Mouse (Mus musculus) heart, adult 8-10 months (tissue): ENCODE data around the gene Sgms2. TPM values are rescaled to one million over a fixed set of nuclear protein-coding genes. Genes with fewer than 3 reads are reported as not detected.

Experiments
- DNase-seq: peaks from one replicate; pipeline ENCODE4 v3.0.0; 2022; ENCODE audit warnings: low spot score
- total RNA-seq, 4 experiments: library from RNA; stranded (reverse); gene quantifications; 2 replicates each; pipeline ENCODE4 v1.2.4; 2022

The Sgms2 gene
- total RNA-seq, 4 experiments from 2014 or later, result 1.3 to 2.0 (median 1.7) TPM

DNA sequence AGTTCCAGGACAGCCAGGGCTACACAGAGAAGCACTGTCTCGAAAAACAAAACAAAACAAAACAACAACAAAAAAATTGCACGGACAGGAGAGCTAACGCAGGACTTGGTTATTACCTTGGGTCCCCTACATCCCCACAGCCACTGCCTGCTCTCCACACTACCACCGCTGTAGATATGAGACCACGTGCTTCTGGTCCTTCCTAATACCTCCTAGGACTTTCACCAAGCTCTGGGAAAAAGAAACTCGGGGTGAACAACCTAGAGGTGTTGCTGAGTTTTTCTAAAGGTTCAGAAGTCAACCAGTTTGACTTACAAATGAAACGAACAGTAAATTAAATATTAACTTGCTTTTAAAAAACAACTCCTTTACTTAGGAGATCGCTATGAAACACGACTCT lies 2.8 kb downstream of the Sgms2 start:
- no peak for DNase-seq

DNA sequence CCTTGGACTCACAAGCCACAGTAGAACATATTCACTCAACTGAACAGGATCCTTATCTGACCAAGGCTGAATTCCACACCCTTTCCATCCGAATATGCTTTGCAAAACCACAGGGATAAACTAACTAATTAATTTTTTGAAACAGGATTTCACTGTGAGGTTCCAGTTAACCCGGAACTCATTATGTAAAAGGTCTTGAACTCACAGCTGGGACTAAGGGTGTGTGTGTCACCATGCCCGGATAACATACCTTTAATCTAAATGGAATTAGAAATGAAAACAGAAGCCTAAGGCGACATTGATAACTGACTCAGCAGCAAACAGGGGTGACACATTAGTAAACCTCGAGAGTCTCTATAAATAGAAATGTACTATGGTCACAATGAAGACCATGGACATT lies 5.8 kb downstream of the Sgms2 start:
- DNase-seq, result no peak

DNA sequence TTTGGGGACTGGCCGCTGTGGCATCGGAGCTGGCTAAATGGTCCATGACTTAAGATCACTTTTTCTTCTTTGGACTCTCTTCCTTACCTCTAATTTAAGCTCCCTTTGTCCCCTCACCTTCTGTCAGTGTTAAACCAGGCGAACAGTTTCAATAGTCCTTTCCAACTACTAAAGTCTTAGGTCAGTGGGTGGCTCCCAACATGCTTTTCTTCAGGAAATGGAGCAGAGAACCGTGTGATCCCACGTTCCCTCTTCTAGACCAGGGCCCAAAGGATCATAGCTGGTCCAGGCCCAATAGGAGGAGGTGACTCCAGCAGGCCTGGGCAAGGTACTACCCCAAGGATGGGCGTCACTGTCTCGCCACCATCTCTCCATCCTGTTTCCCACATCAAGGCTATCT lies 7.6 kb downstream of the Sgms2 start:
- DNase-seq, result no peak

DNA sequence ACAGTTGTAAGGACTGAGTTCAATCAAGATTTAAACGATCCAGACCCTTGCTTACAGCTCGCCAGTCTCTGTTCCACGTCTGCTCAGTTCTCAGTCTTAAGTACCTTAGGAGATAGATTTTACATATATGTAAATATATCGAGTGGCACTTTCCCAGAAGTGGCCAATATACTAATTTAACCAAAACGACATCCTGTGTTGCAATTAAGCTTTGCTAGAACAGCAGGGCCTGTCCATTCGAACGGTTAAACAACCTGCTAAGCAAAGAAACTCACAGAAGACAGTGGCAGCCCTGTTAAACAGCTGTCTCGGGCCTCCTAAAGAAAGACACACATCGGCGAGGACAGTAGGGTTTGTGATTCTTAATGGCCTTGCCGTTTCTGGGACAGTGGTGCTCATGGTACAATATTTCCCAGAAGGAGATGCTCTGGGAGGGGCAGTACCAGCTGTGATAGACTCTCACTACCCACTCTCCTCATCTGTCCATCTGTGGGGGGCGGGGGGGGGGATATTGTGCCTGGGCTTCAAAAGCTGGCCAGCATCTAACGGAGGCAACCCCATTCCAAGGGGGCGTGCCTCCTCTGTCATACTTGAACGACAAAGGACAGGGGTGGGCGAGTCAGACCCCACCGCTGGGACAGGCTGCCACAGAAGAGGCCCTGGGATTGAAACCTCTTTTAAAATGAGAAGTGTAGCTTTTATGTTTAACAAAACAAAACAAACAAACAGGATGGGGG lies 9.1 kb downstream of the Sgms2 start:
- no peak for DNase-seq

DNA sequence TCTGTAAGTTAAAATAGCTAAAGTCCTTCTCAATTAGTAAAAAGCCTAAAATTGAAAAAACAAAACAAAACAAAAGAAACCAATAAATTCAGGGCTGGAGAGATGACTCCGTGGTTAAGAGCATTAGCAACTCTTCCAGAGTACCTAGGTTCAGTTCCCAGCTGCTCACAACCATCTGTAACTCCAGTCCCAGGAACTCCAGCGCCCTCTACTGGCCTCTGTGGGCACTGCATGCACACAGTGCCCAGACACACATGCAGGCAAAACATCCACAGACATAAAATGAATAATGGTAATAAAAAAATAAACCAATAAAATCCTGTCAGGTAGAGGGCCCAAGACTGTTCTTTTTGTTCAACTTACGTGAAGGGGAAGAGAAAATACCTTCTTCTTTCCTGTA lies 10.6 kb downstream of the Sgms2 start:
- no peak for DNase-seq

DNA sequence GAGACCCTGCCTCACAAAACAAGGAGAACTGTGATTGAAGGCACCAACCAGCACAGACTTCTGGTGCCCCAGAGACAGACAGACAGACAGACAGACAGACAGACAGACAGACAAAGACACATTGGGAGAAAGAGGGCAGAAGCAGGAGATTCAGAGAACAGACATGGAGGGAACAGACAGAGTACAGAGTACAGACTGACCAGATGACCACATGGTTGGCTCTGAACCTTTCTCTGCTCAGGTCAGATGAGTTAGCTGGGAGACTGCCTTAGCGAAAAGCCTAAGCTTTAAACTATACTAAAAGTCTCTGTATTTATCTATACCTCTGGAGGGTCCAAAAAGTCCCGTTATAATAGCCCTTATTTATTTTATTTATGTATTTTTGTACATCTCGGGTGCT lies 11.8 kb downstream of the Sgms2 start:
- DNase-seq, result no peak

DNA sequence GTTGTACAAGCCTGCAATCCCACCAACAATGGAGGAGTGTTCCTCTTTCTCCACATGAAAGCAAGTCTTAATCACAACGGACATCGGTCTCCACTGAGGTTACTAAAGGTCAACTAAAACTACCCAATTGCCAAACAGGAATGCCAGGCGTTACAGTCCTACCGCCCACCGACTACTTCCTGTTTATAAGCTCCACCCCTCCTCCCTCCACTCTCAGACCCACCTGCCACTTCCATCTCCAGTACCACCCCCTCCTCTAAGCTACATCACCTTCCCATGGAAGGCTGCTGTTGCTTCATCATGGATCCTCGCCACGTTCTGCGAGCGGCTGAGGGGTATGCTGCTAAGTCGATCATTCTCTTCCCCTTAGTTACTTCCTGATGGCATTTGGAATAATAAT lies 15.2 kb downstream of the Sgms2 start:
- no peak for DNase-seq

DNA sequence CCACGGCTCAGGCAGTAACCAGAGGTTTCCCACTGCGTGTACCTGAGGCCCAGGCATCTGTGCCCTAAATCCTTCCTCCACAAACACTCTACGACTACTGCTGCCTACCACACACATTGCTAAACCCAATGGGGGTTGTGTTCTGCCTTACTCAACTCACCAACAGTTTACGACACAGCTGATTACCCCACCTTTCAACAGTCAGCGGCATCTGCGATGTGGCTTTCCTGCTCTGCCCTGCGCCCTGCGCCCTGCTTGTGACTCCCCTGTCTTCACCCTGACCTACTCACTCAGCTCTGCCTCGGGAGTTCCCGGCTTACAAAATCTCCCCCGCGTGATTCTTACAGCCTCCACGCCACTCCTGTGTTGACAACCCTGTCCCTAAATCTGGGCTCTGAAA lies 16.7 kb downstream of the Sgms2 start:
- DNase-seq, result no peak

DNA sequence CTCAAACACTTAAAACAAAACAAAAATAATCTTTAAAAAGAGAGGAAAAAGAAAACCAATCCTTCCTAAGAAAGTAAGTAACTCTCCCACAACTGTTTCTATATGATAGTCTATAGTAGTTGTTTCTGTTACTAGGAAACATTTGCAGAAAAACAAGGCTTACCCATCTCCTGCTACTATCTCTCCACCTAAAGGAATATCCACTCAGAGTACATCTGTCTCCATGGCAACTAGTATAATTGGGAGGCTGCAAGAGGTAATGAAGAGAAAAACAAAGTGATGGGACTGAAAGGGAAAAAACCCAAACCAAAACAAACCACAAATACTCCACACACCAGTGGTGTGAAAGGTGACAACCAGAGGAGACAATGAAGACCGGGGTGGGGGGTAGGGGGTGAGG lies 17.7 kb downstream of the Sgms2 start:
- no peak for DNase-seq

DNA sequence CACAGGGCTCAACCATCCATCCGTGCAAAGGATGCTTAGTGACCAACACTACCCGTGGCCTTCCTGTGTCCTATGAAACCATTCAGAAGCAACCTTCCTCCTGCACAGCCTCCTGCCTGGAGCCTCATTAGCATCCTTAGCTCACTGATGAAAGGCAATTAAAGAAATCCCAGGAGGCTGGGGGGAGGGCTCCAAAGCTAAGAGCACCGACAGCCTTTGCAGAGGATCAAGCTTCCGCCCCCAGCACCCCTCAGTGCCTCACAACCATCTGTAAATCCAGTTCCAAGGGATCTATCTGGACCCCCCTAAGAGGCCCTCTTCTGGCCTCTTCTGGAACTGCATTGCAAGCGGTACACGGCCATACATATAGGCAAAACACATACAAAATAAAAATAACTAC lies 19.4 kb downstream of the Sgms2 start:
- DNase-seq, result no peak

DNA sequence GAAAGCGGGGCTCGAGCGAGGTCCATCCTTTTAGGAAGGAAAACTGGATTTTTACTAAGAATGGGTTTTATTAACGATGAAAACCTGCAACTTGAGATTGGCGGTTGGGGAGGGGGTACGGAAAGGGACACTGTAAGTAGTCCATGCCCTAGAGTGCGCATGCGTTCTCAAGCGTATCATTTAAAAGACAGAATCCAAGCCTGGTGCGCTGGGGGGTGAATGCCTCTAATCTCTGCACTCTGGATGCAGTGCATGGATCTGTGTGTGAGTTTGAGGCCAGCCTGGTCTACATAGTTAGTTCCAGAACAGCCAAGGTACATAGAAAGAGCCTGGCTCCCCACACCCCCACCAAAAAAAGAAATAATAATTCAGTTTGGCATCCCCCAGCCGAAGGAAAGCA lies 19.8 kb downstream of the Sgms2 start:
- no peak for DNase-seq

DNA sequence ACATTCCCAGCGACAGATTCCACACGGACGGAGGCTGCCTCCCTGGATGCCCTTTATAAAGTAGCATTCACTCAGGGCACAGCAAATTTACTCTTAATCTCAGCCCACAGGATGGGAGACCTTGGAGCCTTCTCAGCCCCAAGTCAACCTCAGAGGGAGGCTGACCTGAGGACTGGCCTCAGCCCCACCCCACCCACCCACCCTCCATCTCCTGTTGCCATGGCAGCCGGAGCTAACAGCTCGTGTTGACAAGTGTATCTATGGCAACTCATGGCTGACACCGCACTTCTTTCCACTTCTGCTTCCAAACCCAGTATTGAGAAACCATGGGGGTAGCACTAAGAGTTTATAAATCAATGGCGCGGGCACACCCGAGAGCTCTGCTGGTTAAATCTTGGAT lies 20.4 kb downstream of the Sgms2 start:
- no peak for DNase-seq

DNA sequence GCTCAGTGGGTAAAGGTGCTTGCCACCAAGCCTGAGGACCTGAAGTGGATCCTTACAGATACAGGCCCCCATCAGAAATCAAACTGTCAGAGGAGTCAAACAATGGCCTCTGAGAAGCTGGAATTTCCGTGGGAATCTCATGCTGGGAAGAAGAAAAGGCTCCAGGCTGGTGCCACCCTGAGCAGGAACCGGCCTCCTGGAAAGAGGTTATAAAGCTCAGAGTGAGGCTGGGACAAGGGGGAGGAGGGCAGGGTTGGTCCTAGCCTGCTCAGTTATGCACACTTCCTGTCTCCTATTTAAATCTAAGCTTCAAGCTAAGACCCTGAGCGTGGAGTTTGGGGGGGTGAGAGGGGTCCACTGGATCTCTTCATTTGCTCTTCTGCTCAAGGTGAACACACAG lies 21.6 kb downstream of the Sgms2 start:
- no peak for DNase-seq

DNA sequence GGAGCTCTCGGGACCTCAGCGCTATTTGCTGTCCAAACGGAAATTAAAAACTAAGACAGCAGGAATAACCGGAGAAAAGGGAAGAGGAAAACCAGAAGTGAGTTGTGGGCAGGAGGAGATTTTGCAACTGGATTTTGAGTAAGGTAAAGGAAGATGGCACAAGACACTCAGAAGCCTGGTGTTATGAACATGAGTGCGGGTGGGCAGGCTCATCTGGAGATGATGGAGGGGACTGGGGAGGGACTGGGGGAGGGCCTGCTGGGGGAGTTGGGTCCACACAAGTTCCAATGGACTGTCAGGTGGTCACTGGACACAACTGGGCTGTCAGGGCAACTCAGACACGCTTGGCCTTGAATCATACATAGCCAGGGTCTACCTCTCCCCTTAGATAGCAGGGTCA lies 24.8 kb downstream of the Sgms2 start:
- DNase-seq, result no peak

DNA sequence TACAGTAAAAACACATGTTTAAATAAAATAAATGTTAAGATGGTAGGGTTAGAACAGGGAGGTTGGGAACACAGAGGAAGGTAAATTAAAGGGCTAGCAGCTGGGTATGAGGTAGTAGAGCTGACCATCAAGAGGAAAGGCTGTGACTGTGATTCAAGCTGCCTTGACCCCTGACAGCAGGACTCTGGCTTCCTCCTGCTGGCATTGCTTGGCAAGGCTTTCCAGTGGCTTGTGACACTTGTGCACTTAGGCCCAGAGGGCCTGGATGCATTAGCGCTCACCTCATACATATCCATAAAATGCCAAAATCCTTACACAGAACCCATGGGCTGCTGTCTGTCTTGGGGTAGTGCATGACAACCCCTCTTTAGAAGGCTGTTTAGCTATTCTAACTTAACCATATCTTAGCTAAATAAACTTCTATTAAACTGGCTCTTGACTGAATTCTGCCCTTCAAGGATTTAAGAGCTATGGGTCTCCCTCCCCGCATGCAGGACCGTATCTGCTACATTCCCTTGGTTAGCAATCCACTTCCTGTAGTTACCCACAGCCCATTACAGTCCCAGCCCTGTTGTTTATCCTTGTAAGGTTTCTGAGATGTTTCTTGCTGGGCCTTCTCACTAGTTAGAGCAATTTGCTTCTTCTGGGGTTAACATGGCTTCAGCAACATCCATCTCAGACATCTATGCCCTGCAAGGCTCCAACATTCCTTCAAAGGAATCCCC lies 25.5 kb downstream of the Sgms2 start:
- no peak for DNase-seq

DNA sequence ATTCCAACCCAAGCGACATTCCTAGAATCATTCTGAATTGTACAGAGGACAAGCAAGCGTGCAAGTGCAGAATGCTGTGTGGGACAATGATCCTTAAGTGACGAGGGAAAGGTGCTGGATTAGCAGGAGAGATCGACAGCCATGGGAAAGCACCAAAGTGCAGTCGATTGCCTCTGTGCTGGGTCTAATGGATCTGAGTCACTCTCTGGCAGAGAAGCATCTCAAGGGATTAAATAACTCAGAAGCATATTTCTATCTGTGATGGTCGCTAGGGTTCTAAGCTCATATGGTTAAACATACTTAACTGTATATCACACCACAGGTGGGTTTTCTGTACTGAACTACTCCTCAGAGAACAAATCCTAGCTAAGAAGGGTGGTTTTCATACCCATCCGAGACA lies 118.2 kb downstream of the Sgms2 start:
- no peak for DNase-seq

DNA sequence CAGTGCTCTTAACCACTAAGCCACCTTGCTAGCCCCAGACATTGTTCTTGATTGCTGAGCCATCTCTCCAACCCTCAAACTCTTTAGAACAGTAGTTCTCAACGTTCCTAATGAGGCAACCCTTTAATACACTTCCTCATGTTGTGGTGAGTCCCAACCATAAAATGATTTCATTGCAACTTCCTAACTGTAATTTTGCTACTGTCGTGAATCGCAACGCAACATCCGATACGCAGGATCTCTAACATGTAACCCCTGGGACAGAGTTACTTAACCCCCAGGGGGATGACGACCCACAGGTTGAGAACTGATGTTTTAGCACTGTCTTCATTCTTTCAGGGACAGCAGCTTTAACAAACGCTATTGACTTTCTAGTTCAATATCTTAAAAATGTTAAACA lies 122.5 kb downstream of the Sgms2 start:
- no peak for DNase-seq

DNA sequence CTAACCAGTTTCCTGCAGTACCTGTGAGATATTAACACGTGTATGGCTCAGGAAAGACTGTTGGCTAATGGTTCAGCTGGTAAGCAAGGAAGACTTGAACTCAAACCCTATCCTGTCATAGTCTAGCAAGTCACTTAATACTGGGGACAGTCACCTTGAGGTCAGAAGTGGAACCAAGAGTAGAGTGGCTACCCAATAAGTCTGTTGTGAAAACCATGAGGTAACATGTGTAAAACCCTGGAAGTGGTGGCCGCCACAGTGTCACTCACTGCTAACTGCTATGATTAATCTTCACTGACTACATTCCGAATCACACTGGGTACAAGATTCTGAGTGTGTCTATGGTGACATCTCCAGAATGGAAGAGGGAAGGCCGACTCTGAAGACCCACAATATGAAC lies 123.8 kb downstream of the Sgms2 start:
- no peak for DNase-seq

DNA sequence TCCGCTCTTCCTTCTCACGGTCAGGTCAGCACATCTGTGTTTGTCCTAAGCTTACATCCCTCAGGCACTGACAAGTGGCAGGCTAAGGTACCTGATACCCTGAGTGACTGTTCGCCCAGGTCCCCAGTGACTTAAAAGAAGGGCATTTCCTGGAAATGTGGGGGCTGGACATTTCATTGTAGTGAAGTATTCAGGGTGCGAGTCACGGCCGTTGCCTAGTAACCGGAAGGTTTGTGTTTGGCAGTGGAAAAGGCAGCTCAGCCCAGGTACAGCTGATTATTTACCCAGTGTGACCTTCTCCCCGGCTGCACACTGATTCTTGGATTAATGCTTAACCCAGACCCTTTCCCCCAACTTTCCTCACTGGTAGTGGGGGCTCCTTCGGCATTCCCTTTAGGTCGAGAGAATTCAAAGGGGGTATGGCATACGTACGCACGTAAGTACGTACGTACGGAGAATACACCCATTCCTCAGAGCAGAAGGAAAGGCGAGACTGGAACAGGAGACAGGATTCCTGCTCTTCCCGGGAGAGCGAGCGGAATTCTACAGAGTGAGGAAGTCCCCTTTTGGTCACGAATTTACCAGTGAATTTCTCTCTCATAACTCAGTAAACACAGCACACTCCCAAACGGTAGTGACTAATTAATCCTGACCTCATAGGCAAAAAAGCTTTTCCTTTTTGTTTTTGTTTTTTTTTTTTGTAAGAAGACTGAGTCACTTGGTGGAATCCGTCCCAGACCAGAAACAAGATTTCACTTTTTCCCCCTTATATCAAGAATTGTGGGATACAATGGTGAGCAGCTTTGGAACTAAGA lies 126.4 kb downstream of the Sgms2 start:
- DNase-seq, result peak; percentile 19

DNA sequence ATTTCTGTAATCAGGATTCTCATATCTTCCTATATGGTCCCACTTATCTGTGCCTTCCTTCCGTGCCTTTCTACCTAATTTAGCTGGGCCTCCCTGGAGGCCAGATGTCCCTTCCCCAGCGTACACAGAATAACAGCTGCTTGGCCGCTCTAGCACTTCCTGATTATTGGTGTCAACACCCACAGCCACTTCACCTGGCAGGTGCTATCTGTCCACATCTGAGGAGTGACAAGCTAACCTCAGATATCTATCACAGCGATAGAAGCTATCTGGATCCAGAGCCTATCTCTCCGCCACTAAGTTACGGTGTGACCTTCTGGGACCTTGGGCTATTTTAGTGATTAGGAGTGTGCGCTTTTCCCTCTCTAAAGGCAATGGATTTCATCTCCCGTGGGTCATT lies 127.0 kb downstream of the Sgms2 start:
- no peak for DNase-seq

DNA sequence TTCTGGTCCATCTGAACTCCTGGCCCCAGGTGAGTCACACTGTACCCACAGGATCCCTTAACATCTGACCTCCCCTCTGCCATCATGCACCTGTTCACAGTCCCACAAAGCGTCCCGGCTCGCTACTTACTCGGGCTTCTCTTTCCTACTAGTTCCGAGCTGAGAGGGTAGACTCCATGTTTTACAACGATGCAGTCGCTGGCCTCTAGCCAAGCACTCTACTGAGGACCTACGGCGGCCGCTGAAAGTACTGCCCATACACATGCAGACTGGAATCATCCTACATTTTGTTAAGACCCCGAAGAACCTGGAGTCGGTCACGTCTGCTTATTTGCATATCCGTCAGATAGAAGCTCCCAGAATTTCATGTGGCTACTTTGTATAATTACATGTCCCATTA lies 127.6 kb downstream of the Sgms2 start:
- DNase-seq, result no peak

DNA sequence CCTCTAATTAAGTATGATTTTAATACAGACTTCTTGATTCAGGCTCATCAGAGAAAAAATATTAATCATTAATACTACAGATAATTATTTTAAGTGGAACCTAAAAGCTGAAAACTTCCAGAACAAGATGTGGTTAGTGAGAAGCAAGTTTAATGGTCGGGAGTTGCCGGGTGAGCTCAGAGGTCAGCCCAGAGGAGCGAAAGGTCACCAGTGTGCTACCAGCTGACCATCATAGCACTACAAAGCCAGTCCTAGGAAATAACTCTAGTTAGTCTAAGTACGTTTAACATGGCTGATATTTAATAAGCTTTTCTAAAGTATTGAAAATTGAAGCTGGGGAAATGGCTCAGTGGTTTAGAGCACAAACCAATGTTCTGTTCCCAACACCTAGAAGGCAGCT lies 129.3 kb downstream of the Sgms2 start:
- DNase-seq, result no peak

DNA sequence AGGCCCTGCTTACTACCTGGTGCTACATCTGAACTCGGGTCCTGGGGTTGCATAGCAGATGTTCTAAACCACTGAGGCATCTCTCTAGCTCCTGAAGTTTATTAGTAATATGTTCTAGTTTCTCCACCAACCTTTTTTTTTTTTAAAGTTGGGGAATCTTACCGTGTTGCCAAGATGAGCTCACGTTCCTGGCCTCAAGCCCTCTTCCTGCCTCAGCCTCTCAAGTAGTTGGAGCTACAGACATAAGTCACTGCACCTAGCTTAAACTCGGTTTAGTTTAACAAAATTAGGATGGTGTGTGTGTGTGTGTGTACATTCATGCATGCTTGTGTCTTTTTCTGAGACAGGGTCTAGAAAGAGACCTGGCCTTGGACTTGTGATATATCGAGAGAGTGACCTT lies 132.2 kb downstream of the Sgms2 start:
- no peak for DNase-seq
